Mouse (Mus musculus) spleen, adult 18-20 months (tissue): ENCODE measurements at regions not wholly inside any gene's neighbourhood (a gene's known extent, or its start where the extent isn't known, plus 50 kb on each side); places are given as distances from the start of the nearest gene placed in this dataset.

Experiments
- DNase-seq, 2 experiments: peaks; one replicate each; pipeline ENCODE4 v3.0.0; 2022; ENCODE audit warnings: mixed read lengths in 2 of 2

GRCm38 (mm10) chr3:143784353-143784791 lies 420.6 kb downstream of the Lmo4 start:
- DNase-seq: no peak

DNA sequence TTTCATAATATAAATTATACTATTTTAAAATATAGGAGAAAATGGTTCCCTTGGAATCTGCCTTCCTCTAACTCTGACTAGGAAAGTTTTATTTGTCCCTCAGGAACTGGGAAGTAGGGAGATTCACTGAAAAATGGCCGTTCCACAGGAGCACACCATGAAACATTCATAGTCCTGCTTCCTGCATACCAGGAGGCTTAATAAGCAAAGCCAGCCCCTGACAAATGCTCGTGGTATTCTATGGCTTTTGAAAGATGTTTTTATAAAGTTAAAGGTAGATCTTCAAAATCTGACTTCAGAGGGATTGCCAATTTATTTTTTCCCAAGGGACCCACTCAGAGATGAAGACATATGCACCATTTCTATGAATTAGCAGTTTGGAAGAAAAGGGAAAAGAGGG lies 426.9 kb downstream of the Lmo4 start:
- DNase-seq: no peak

- no peak for DNase-seq
Measured at GRCm38 (mm10) chr3:143759337-143759736, 445.7 kb downstream of the Lmo4 start.

- no peak for DNase-seq
Measured at GRCm38 (mm10) chr3:143753197-143753596, 451.8 kb downstream of the Lmo4 start.

GRCm38 (mm10) chr3:143752660-143753059 lies 452.4 kb downstream of the Lmo4 start:
- no peak for DNase-seq

GRCm38 (mm10) chr3:143750128-143750527 lies 454.9 kb downstream of the Lmo4 start:
- no peak for DNase-seq

DNA sequence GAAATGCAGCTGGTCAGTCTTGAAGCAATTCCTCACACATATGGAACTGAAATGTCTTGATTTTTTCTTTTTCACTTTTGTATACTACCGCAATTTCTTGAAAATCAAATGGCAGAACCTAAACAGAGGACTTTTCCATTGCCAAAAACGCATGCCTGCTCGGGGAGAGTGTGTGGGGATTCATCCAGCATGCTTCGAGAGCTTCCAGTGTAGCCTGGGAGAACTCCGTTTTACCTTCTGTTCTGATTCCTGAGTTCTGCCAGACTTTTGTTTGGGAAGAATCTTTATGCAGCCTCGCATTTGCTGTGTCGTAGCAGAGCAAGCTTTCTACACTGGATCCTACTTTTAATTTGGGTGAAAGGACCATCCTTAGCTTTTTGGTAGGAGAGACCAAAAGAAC lies 461.4 kb downstream of the Lmo4 start:
- DNase-seq: no peak

GRCm38 (mm10) chr3:143742786-143743571 lies 462.0 kb downstream of the Lmo4 start:
- DNase-seq: no peak

DNA sequence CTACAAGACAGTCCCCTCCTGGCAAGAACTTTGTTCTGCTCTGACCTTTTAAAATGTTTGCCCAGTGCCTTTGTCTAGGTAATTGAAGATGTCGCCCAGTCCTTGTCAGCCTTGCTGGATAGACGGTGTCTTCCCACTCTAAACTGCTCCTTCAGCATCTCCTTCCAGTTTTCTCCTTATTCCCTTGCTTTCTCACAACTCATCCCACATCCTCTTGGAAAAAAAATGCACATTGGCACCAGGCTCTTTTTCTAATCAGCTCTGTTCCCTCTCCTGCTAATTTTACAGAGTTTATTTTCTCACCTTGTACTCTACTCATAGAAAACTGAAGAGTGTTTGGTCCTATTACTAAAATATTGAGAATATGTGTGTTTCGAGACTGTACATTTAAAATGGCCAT lies 466.3 kb downstream of the Lmo4 start:
- DNase-seq: no peak

DNA sequence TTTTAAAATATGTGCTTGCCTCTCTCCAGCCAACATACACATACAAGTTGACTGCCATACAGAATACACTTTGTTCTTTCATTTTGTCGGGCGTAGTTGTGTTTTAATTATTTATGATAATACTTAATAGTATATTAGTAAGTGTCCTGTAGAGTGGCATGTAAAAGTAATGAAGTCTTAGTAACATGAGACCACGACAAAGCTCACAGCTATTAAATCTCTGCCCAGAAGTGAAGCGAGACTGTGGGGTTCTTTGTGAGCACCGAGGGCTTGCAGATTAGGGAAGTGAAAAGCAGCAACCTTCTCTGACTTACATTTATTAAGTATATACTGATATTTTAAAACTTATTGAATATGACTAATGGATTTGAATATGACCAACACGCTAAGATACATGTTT lies 467.2 kb downstream of the Lmo4 start:
- DNase-seq: no peak

GRCm38 (mm10) chr3:143736651-143737398 lies 468.2 kb downstream of the Lmo4 start:
- DNase-seq: no peak

DNA sequence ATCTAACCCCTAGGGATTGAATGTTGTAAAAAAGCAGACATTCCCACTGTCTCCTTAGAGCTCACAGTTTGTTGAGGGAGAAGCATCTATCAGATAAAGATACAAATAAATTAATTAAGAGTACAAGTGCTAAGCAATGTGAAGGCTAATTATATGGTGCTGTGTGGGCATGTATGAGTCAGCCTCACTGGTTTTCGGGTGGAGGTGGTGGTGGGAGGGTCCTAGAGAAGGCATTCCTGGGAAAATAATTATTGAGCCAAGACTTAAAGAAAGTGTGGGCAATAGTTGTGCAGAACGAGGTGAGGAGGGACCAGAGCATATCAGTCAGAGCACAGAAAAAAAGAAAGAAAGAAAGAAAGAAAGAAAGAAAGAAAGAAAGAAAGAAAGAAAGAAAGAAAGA lies 470.2 kb downstream of the Lmo4 start:
- no peak for DNase-seq

- no peak for DNase-seq
Measured at GRCm38 (mm10) chr3:143732966-143733725, 471.9 kb downstream of the Lmo4 start.

DNA sequence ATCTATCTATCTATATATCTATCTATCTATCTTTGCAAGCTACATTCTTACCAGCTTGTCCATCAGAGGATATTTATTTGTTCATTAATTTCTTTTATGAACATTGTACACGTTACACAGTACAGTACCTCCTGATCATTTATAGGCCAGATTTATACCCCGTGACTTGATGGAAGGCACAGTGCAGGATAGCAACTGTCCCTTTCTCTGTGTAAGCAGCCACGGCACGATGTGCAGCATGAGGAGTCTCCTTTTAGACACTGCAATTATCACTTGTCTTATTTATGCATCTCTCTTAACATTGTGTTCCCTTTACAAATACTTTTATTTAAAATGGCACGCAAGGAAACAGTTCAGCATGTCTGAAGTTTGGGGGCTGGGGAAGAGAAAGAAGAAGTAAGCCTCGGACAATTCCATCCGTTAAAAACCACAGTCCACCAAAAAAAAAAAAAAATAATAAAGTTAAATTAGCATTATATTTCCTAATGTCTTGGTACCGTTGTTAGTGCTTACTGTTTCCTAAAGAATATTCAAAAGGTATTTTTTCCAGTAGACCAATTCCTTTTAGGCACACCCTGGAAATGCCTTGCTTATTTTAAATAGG lies 475.4 kb downstream of the Lmo4 start:
- no peak for DNase-seq

- DNase-seq: no peak
Measured at GRCm38 (mm10) chr3:143722571-143722970, 482.4 kb downstream of the Lmo4 start.

- DNase-seq: no peak
Measured at GRCm38 (mm10) chr3:143722082-143722481, 482.9 kb downstream of the Lmo4 start.

GRCm38 (mm10) chr3:143713183-143713582 lies 491.8 kb downstream of the Lmo4 start:
- no peak for DNase-seq

DNA sequence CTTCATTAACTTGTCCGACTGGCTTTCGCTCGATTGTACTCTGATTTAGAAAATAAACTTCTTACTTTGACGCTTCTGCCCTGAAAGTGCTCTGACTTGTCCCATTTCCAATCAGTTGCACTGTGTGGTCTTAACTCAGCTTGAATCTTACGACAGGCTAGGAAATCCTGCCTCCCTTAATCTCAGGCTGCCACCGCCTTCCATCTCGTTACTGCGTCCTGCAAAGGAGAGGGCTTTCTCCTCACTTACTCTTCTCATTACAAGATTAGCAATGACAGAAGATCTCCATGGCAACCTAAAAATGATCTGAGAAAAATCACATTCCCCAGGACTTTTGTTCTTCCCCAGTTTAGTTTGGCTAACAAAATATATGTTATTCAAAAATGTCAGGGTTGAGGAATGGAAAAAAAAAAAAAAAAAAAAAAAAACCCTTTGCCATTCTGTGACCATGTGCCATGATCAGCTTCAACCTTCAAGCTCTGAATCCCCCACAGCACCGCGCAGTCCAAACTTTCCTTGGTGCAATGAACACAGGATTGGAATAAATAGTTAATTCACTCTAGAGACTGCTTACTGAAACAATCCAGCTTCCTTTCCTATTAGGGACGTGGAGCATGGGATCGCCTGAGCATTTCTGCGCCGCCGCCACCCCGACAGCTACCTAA lies 494.1 kb downstream of the Lmo4 start:
- DNase-seq: no peak

DNA sequence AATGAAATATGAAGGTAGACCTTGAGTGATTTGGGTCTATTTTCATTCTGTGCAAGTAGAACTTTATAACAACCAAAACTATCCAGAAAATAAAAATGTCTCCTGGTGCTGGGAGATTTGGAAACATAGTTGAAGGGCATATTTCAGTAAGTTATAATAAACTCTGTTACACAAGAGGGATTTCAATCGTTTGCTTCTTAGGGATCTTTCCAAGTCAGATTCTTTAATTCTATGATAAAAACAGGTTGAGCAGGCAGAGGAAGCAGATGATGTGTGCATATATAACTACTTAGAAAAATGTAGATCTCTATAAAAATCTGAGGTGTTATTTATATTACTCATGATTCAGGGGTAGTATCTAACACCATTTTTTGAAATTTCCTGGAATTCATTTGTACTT lies 498.3 kb downstream of the Lmo4 start:
- no peak for DNase-seq

GRCm38 (mm10) chr3:143694817-143695216 lies 510.2 kb downstream of the Lmo4 start:
- no peak for DNase-seq

- DNase-seq: no peak
Measured at GRCm38 (mm10) chr3:143685742-143686141, 519.3 kb downstream of the Lmo4 start.

DNA sequence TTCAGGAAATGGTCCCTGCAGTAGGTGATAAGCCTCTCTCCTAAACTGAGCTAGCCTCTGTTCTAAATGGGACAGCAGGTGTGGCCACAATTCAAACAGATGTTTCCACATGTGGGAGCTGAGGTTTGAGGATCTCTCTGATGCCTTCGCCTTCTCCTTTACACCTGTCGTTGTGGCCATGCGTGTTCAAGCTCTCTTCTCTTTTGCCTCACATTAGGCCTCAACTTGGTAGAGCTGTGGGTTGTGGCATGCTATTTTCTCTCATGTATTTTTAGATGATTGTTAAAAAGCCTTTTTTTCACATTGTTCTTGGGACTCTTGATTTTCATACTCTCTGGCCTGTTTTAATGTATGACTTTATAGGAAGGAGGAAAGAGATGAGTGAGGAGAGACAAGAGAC lies 526.8 kb downstream of the Lmo4 start:
- DNase-seq: no peak

- DNase-seq: no peak
Measured at GRCm38 (mm10) chr3:143674855-143675254, 530.2 kb downstream of the Lmo4 start.
